Mouse (Mus musculus) testis, adult 2 months (tissue): ENCODE data around the gene Mmd.

Source experiments
- CTCF ChIP-seq: fragments of 200-500 bp; IDR thresholded peaks from 2 replicates; pipeline ENCODE4 v1.5.1; 2012; ENCODE audit warnings: low read depth, mild to moderate bottlenecking, inconsistent platforms, low read length, moderate library complexity; ENCODE audit not compliant: control insufficient read depth, insufficient read depth, insufficient replicate concordance
- POLR2A ChIP-seq: fragments of 200-500 bp; IDR thresholded peaks from 2 replicates; pipeline ENCODE4 v1.6.1; 2012; ENCODE audit warnings: low read depth, mild to moderate bottlenecking, inconsistent platforms, low read length, moderate library complexity; ENCODE audit not compliant: control insufficient read depth

DNA sequence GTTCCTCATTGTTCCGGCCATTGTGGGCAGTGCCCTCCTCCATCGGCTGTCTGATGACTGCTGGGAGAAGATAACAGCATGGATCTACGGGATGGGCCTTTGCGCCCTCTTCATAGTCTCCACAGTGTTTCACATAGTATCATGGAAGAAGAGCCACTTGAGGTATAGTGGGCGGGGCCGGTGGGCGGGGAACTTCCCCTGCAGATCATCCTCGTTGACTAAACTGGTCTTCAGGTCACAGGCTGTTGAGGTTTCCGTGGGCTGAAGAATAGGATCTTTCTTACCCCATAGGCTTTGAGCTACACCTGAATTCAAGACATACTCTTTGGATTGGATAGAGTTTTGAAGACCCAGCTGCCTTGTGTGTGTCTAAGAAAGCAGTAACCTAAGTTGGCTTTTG lies 10.6 kb downstream of the Mmd start:
- TF ChIP-seq CTCF (no peak), POLR2A (no peak)
